26 mouse cellular contexts compared by ENCODE assay signal in genomic region chr17:36900001-36900400, GRCm38 (mm10). TPM values are rescaled to one million over a fixed set of nuclear protein-coding genes. Genes with fewer than 3 reads are reported as not detected.
DNase-seq lines count a peak whose midpoint lies in the region; ATAC-seq and TF ChIP-seq lines count a peak whose summit lies in the region.
"Had no signal": no experiment of that assay in that cellular context is flagged by ENCODE, and none has a peak within 500 bp of the region (broad histone marks: within the 10 kb centered on the region; RNA-seq: fewer than 3 reads in every experiment).

No protein-coding gene starts in this region.

- no peak overlapping the region for H3K27ac ChIP-seq in intestine, postnatal 0 days (ENCODE audit: low read depth, low read length)
- no peak overlapping the region for H3K27ac ChIP-seq in midbrain, embryonic 16.5 days (ENCODE audit: low read length)
- H3K27ac ChIP-seq: embryonic facial prominence, embryonic 10.5 days; forebrain, embryonic 12.5 days; hindbrain, embryonic 12.5 days; kidney, postnatal 0 days; limb, embryonic 13.5 days; liver, embryonic 14.5 days; macrophage; midbrain, embryonic 10.5 days had no signal

- H3K4me1 ChIP-seq in intestine, postnatal 0 days (replicated peaks; ENCODE audit: control insufficient read depth, insufficient read depth, low read length), result no peaks in the 10 kb centered on the region
- no peaks in the 10 kb centered on the region for H3K4me1 ChIP-seq in midbrain, embryonic 16.5 days (ENCODE audit: control insufficient read depth, insufficient read depth, low read length)
- H3K4me1 ChIP-seq: embryonic facial prominence, embryonic 10.5 days; forebrain, embryonic 12.5 days; hindbrain, embryonic 12.5 days; limb, embryonic 13.5 days; midbrain, embryonic 10.5 days had no signal

- H3K4me3 ChIP-seq in intestine, postnatal 0 days (ENCODE audit: low read depth, low read length), result peak overlapping the region; percentile 38
- no peak overlapping the region for H3K4me3 ChIP-seq in midbrain, embryonic 16.5 days (ENCODE audit: low read depth, low read length)
- H3K4me3 ChIP-seq: embryonic facial prominence, embryonic 10.5 days; forebrain, embryonic 12.5 days; hindbrain, embryonic 12.5 days; limb, embryonic 13.5 days; midbrain, embryonic 10.5 days had no signal

- H3K9ac ChIP-seq in intestine, postnatal 0 days (ENCODE audit: low read depth, low read length), result peak overlapping the region; percentile 48; the same call in 1 of the 2 replicates
- H3K9ac ChIP-seq in midbrain, embryonic 16.5 days (ENCODE audit: low read depth, low read length), result no peak overlapping the region
- H3K9ac ChIP-seq: forebrain, embryonic 12.5 days; hindbrain, embryonic 12.5 days; limb, embryonic 13.5 days; liver, embryonic 14.5 days had no signal

- H3K4me2 ChIP-seq in intestine, postnatal 0 days (replicated peaks; ENCODE audit: low read depth), result peak overlapping the region; percentile 73
- H3K4me2 ChIP-seq in midbrain, embryonic 16.5 days (ENCODE audit: low read length), result no peak overlapping the region
- H3K4me2 ChIP-seq: forebrain, embryonic 12.5 days; heart, embryonic 11.5 days; hindbrain, embryonic 12.5 days; limb, embryonic 13.5 days had no signal

- intact Hi-C loops in left cerebral cortex, postnatal 25 days (cut with DNase I), result no loop called here
- intact Hi-C loops in left cerebral cortex, postnatal 10 days (cut with DNase I), result no loop called here

- peak; percentile 12 to 79 for DNase-seq in left cerebral cortex, postnatal 25 days (ENCODE audit: low spot score in 2 of 2)
- DNase-seq in left cerebral cortex, postnatal 10 days (ENCODE audit: extremely low spot score in 1 of 2, low spot score in 2 of 2), result no peak
- peak; percentile 82 for DNase-seq in layer of hippocampus, adult 9-11 months
- peak; percentile 49 for DNase-seq in telencephalon, adult 2 months (ENCODE audit: low read depth, low spot score)
- DNase-seq in spleen, postnatal 36 days (ENCODE audit: low spot score in 2 of 2), result no peak
- DNase-seq: adrenal gland, adult 2 months; cerebellum, adult 9-10 months had no signal

- 0 out of 2 replicates have a peak, but pooled peaks cover under 1% of the 10 kb centered on the region for H3K36me3 ChIP-seq in intestine, postnatal 0 days (ENCODE audit: control insufficient read depth, insufficient read depth)
- no peaks in the 10 kb centered on the region for H3K36me3 ChIP-seq in midbrain, embryonic 16.5 days (ENCODE audit: control insufficient read depth, insufficient read depth, low read length)
- H3K36me3 ChIP-seq: embryonic facial prominence, embryonic 10.5 days; forebrain, embryonic 12.5 days; hindbrain, embryonic 12.5 days; limb, embryonic 13.5 days; midbrain, embryonic 10.5 days had no signal

- no peaks in the 10 kb centered on the region for H3K9me3 ChIP-seq in intestine, postnatal 0 days (ENCODE audit: control insufficient read depth)
- no peaks in the 10 kb centered on the region for H3K9me3 ChIP-seq in midbrain, embryonic 16.5 days (replicated peaks; ENCODE audit: control insufficient read depth, low read length, poor library complexity, severe bottlenecking)
- H3K9me3 ChIP-seq: embryonic facial prominence, embryonic 10.5 days; forebrain, embryonic 12.5 days; hindbrain, embryonic 12.5 days; limb, embryonic 13.5 days; midbrain, embryonic 10.5 days had no signal

- WGBS in intestine, postnatal 0 days, result 41% methylated on average over 5 of the region's 5 CpGs
- 92% methylated on average over 5 of the region's 5 CpGs for WGBS in midbrain, embryonic 16.5 days

- no peak for TF ChIP-seq CTCF in intestine, postnatal 0 days (IDR thresholded peaks at IDR 0.05; ENCODE audit: low read depth)

- no peaks in the 10 kb centered on the region for H3K27me3 ChIP-seq in intestine, postnatal 0 days (replicated peaks; ENCODE audit: control insufficient read depth, insufficient read depth, low read length)
- no peaks in the 10 kb centered on the region for H3K27me3 ChIP-seq in midbrain, embryonic 16.5 days (ENCODE audit: control insufficient read depth, insufficient read depth, low read depth, low read length)
- H3K27me3 ChIP-seq: forebrain, embryonic 12.5 days; hindbrain, embryonic 12.5 days; limb, embryonic 13.5 days had no signal

- no peak for ATAC-seq in intestine, postnatal 0 days
- no peak for ATAC-seq in midbrain, embryonic 16.5 days

RNA-seq across cellular contexts. Expression of gene Trim31, which starts 2.1 kb away (rescaled TPM):
- not detected for total RNA-seq in left cerebral cortex, postnatal 25 days (2021)
- total RNA-seq in left cerebral cortex, postnatal 10 days (2021), result not detected
- 53.7 and 56.2 TPM in 2 replicates for polyA plus RNA-seq in intestine, postnatal 0 days (2015; fragmentation: Nextera tagmentation; extraction: Ambion mirVana)
- polyA plus RNA-seq in midbrain, embryonic 16.5 days (2015; fragmentation: Nextera tagmentation; extraction: Ambion mirVana), result not detected in 2 replicates
- total RNA-seq: adrenal gland, adult 2 months; common myeloid progenitor, adult 5-6 weeks; heart, postnatal 10 days; layer of hippocampus, postnatal 14 days; monocyte, adult 5-6 weeks had no signal
- polyA plus RNA-seq: adrenal gland, adult 2 months; embryonic facial prominence, embryonic 10.5 days; forebrain, embryonic 12.5 days; heart, embryonic 11.5 days; hindbrain, embryonic 12.5 days; kidney, postnatal 0 days; limb, embryonic 13.5 days; liver, embryonic 14.5 days; lung, embryonic 16.5 days; macrophage; midbrain, embryonic 10.5 days; neural tube, embryonic 11.5 days; testis, adult 2 months had no signal

RNA-seq across cellular contexts. Expression of gene Trim40, which starts 10.1 kb away (rescaled TPM):
- not detected for total RNA-seq in left cerebral cortex, postnatal 25 days (2021)
- not detected for total RNA-seq in left cerebral cortex, postnatal 10 days (2021)
- 6.8 TPM in 2 replicates for polyA plus RNA-seq in intestine, postnatal 0 days (2015; fragmentation: Nextera tagmentation; extraction: Ambion mirVana)
- not detected in 2 replicates for polyA plus RNA-seq in midbrain, embryonic 16.5 days (2015; fragmentation: Nextera tagmentation; extraction: Ambion mirVana)
- total RNA-seq: common myeloid progenitor, adult 5-6 weeks; heart, postnatal 10 days; layer of hippocampus, postnatal 14 days; monocyte, adult 5-6 weeks had no signal
- polyA plus RNA-seq: embryonic facial prominence, embryonic 10.5 days; forebrain, embryonic 12.5 days; gonadal fat pad, adult 2 months; heart, embryonic 11.5 days; hindbrain, embryonic 12.5 days; kidney, postnatal 0 days; limb, embryonic 13.5 days; liver, embryonic 14.5 days; lung, embryonic 16.5 days; macrophage; midbrain, embryonic 10.5 days; neural tube, embryonic 11.5 days; testis, adult 2 months had no signal

RNA-seq across cellular contexts. Expression of gene Trim10, which starts 30.6 kb away (rescaled TPM):
- not detected for total RNA-seq in left cerebral cortex, postnatal 25 days (2021)
- total RNA-seq in left cerebral cortex, postnatal 10 days (2021), result under 1 TPM in 1 of 2 experiments, not detected in 1; 0.19 TPM
- polyA plus RNA-seq in intestine, postnatal 0 days (2015; fragmentation: Nextera tagmentation; extraction: Ambion mirVana), result 0.07 and 0.21 TPM in 2 replicates
- polyA plus RNA-seq in midbrain, embryonic 16.5 days (2015; fragmentation: Nextera tagmentation; extraction: Ambion mirVana), result 0.70 and 1.0 TPM in 2 replicates
- total RNA-seq: layer of hippocampus, postnatal 14 days had no signal
- polyA plus RNA-seq: macrophage; testis, adult 2 months had no signal

RNA-seq across cellular contexts. Expression of gene Trim15, which starts 33.0 kb away (rescaled TPM):
- not detected for total RNA-seq in left cerebral cortex, postnatal 25 days (2021)
- total RNA-seq in left cerebral cortex, postnatal 10 days (2021), result not detected
- polyA plus RNA-seq in intestine, postnatal 0 days (2015; fragmentation: Nextera tagmentation; extraction: Ambion mirVana), result 16.4 and 23.0 TPM in 2 replicates
- polyA plus RNA-seq in midbrain, embryonic 16.5 days (2015; fragmentation: Nextera tagmentation; extraction: Ambion mirVana), result 0.53 and 0.89 TPM in 2 replicates
- total RNA-seq: adrenal gland, adult 2 months; heart, postnatal 10 days; layer of hippocampus, postnatal 14 days; monocyte, adult 5-6 weeks had no signal
- polyA plus RNA-seq: adrenal gland, adult 2 months; gonadal fat pad, adult 2 months; macrophage; testis, adult 2 months had no signal

RNA-seq across cellular contexts. Expression of gene Rnf39, which starts 42.7 kb away (rescaled TPM):
- total RNA-seq in left cerebral cortex, postnatal 25 days (2021), result 1 to 10 TPM; 5.4 to 7.4 TPM
- total RNA-seq in left cerebral cortex, postnatal 10 days (2021), result 1 to 10 TPM; 1.3 to 2.6 TPM
- 1.7 and 2.2 TPM in 2 replicates for polyA plus RNA-seq in intestine, postnatal 0 days (2015; fragmentation: Nextera tagmentation; extraction: Ambion mirVana)
- polyA plus RNA-seq in midbrain, embryonic 16.5 days (2015; fragmentation: Nextera tagmentation; extraction: Ambion mirVana), result 1.7 and 2.0 TPM in 2 replicates
- total RNA-seq: monocyte, adult 5-6 weeks had no signal
- polyA plus RNA-seq: embryonic facial prominence, embryonic 10.5 days; macrophage had no signal

Comparison
In these comparisons a context has a peak if more than half of its experiments do, and no peak if none do; other contexts are left out.
1. DNase-seq: peak in left cerebral cortex, postnatal 25 days (2 of 2), layer of hippocampus, adult 9-11 months (single experiment) and telencephalon, adult 2 months (single experiment); none in left cerebral cortex, postnatal 10 days (0 of 2) and spleen, postnatal 36 days (0 of 2).